Mouse (Mus musculus): ENCODE data around the gene 4930539E08Rik. TPM values are rescaled to one million over a fixed set of nuclear protein-coding genes. Genes with fewer than 3 reads are reported as not detected.
A peak's percentile ranks its signal among the peaks of the same experiment; 100 is the strongest.

The 4930539E08Rik gene
- polyA plus RNA-seq, 1 experiment, result 8.3 TPM

- DNase-seq (ENCODE audit: extremely low spot score in 1 of 2, low spot score in 1 of 2), result no peak
These were observed 16.5 kb upstream of the 4930539E08Rik start for GRCm38 (mm10) chr17:28931436-28932211.

GRCm38 (mm10) chr17:28930392-28931074, 15.4 kb upstream of the 4930539E08Rik start:
- peak in 1 of 2 experiments; percentile 57 for DNase-seq (ENCODE audit: extremely low spot score in 1 of 2, low spot score in 1 of 2)

DNA sequence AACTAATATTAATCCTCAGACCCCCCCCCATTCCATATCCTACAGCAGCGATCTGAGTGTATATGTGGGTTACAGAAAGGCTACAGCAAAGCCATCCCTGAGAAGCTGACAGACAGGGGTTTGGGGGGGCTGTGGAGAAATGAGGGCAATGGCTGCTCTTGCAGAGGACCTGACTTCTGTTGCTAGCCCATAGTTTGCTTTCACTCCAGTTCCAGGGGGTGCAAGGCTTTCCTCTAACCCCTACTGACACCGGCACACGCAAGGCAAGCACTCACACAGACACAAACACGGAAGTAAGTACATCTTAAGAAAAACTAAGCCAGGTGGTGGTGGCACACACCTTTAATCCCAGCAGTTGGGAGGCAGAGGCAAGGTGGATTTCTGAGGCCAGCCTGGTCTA, 14.2 kb upstream of the 4930539E08Rik start:
- no peak for DNase-seq (ENCODE audit: extremely low spot score in 1 of 2, low spot score in 1 of 2)

GRCm38 (mm10) chr17:28928004-28928403, 12.9 kb upstream of the 4930539E08Rik start:
- no peak for DNase-seq (ENCODE audit: extremely low spot score in 1 of 2, low spot score in 1 of 2)

- DNase-seq (ENCODE audit: extremely low spot score in 1 of 2, low spot score in 1 of 2), result peak in 1 of 2 experiments; percentile 53
These were observed 11.9 kb upstream of the 4930539E08Rik start for GRCm38 (mm10) chr17:28926866-28927635.

DNA sequence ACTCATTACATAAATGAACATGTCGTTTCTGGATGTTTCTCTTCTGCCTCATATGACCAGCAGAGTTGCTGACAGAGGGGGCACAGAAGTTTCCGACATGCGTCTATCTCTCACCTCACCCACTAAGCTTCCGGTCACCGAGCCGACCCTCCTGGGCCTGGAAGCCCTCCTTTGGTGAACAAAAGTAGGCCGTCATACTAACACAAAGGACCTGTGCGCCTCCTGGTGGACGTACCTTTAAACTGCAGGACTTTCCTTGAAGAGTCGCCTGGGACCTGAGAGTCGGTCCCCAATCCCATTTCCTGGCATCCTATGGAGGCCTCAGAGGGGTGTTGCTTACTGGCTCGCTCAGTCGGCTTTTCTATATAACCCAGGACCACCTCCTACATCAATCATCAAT, 11.3 kb upstream of the 4930539E08Rik start:
- peak; percentile 61 to 93 for DNase-seq (ENCODE audit: extremely low spot score in 1 of 2, low spot score in 1 of 2)

DNA sequence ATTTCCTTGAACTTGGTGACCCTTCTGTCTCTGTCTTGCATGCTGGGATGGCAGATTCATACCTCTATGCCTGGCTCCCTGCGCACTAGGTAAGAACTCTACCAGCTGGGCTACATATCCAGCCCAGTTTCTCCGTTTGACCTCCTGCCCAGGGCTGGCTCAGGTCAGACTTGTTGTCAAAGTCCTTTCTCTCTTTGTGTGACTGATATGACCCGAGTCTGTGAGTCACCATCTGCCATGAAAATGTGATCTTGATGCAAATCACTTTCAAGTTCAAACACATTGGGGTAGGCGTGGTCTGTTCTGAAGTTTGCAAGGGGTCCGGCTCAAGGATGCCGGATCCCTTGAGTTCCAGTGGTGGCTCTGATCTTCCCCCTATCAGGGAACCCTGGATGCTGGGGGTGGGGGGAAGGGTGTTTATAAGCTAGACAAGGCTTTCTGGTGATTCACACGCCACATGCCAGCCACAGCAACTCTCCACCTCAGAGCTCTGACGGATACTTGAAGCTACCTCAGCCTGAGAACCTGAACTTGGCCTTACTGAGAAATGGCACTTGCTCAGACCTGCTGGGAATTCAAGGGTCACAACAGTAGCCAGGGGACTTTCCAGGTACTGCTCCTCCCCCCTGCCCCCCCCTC, 10.0 kb upstream of the 4930539E08Rik start:
- no peak for DNase-seq (ENCODE audit: extremely low spot score in 1 of 2, low spot score in 1 of 2)

DNA sequence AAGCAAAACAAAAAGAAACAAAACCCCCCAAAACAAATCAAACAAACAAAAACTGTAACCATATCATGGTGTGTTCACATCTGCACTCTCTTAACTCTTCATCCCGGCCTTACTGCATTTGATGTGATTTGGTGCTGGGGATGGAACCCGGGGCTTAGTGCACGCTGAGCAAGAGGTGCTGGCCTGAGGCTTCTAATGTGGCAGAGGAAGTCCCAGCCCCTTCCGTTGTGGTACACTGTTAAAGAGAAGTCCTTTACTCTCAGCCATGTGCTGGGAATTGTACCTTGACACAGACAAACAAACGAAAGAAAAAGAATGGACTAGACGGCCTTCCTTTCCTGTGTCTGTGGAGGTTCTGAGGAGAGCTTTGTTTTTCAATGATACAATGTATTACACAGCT, 7.0 kb upstream of the 4930539E08Rik start:
- no peak for DNase-seq (ENCODE audit: extremely low spot score in 1 of 2, low spot score in 1 of 2)

DNA sequence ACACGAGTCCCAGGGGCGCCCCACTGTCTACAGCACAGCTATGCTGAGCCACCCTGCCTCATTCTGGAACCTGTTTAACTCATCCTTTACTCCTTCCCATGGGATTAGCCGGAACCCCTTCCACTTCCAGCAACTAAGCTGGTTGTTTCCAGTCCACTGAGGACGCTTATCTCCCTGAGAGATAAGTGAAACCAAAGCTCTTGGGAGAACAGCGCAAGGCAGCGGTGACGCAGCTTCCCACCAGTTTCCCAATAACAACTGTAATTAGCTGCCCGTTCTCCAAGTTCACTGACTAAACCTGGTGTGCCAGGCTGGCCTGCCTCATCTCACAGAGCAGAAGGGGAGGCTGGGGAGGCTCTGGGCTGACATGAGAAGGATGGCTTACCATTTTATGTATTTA, 6.0 kb upstream of the 4930539E08Rik start:
- no peak for DNase-seq (ENCODE audit: extremely low spot score in 1 of 2, low spot score in 1 of 2)

DNA sequence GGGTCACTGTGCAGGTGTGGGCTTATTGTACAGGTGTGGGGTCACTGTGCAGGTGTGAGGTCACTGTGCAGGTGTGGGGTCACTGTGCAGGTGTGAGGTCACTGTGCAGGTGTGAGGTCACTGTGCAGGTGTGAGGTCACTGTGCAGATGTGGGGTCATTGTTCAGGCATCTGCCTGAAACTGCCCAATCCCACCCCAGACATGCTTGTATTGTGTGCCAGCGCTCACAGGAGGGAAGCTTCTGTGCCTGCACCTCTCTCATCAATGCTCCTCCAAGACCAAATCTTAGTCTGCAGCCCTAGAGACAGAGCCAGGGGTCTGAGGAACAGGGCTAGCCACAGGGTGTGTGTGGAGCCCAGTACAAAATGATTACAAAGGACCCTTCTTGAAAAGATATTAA, 1.4 kb upstream of the 4930539E08Rik start:
- DNase-seq (ENCODE audit: extremely low spot score in 1 of 2, low spot score in 1 of 2), result no peak

GRCm38 (mm10) chr17:28913940-28914339, 1.2 kb downstream of the 4930539E08Rik start:
- DNase-seq (ENCODE audit: extremely low spot score in 1 of 2, low spot score in 1 of 2), result no peak

DNA sequence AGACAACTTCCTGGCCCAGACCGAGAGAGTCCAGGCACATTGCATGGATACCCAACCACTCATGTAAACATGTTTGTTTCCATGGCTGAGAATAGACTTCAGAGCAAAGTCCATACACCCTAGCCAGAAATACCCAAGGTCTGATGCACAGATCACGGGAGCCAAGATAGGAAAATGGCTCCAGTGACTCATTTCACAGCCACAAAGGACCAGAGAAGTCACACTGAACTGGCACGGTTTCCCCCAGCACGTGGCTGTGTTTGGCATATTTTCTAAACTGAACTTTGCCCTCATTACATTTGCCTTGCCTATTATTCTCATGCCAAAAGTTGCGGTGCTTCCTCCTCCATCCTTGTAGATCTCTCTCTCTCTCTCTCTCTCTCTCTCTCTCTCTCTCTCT, 1.9 kb downstream of the 4930539E08Rik start:
- DNase-seq (ENCODE audit: extremely low spot score in 1 of 2, low spot score in 1 of 2), result no peak

- no peak for DNase-seq (ENCODE audit: extremely low spot score in 1 of 2, low spot score in 1 of 2)
These were observed 5.0 kb downstream of the 4930539E08Rik start for GRCm38 (mm10) chr17:28910139-28910538.

GRCm38 (mm10) chr17:28909252-28909941, 5.7 kb downstream of the 4930539E08Rik start:
- peak in 1 of 2 experiments; percentile 47 for DNase-seq (ENCODE audit: extremely low spot score in 1 of 2, low spot score in 1 of 2)

DNA sequence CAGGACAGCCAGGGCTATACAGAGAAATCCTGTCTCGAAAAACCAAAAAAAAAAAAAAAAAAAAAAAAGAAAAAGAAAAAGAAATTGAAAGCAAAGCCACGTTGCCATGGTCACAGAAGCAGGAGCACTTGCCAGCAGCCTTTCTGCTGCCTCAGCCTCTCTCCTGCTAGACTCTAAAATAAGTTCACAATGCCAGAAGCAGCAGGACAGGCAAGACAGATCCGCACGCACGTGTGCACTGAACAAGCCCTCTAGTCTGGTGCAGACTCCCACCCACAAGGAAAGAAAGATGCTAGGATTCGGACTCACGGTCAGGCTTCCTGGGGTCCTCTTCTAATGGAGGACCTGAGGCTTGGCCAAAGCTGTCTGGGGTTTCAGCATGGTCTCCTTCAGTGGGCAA, 7.2 kb downstream of the 4930539E08Rik start:
- DNase-seq (ENCODE audit: extremely low spot score in 1 of 2, low spot score in 1 of 2), result peak; percentile 66 to 72

- DNase-seq (ENCODE audit: extremely low spot score in 1 of 2, low spot score in 1 of 2), result peak in 1 of 2 experiments; percentile 51
These were observed 9.7 kb downstream of the 4930539E08Rik start for GRCm38 (mm10) chr17:28905377-28905916.

DNA sequence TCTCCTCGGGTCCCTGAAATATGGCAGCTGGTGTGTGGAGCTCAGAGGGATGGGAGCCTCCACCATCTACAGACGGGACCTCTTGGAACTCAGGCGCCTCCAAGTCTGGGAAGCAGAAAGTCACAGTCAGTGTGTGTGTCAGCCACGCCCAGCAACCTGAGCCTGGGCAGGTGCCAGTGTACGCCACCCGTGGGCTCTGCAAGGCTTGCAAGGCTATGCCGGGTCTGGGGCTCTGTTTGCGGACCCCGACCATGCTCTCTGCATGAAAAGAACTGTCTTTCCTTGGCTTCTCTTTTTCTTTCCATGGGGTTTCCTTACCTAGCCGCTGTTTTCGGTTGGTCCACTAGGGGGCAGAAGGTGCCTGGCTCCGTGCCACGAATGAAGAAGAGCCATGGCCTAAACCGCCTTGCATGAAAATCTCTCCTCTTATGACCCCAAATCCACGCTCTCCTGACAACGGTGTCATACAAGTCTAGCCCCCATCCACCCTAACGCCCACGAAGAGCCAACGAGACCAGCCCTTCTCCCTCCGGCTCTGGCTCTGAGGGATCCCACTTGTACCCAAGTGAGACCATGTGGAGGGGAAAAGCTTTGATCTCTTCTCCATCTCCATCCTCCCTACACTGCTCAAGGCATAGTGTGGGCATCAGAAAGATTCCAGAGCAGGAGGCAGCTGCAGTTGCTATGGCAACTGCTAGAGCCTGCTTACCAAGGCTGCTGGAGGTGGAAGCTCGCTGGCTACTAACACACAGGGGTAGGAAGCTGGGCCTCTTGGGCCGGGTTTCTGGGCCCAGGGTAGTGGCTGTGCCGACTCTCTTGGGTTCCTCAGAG, 10.4 kb downstream of the 4930539E08Rik start:
- DNase-seq (ENCODE audit: extremely low spot score in 1 of 2, low spot score in 1 of 2), result peak in 1 of 2 experiments; percentile 81

DNA sequence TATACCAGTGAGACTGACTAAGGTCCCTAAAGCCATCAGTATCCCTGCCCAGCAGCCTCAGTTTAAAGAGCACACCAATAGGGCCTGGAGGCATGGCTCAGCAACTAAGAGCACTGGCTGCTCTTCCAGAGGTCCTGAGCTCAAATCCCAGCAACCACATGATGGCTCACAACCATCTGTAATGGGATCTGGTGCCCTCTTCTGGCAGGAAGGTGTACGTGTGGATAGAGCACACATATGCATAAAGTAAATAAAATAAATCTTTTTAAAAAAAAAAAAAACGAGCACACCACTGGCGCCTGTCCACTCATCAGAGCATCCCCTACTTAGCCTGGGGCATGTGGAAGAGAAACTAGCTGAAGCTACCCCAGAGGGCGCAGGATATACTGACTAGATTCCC, 13.6 kb downstream of the 4930539E08Rik start:
- no peak for DNase-seq (ENCODE audit: extremely low spot score in 1 of 2, low spot score in 1 of 2)

DNA sequence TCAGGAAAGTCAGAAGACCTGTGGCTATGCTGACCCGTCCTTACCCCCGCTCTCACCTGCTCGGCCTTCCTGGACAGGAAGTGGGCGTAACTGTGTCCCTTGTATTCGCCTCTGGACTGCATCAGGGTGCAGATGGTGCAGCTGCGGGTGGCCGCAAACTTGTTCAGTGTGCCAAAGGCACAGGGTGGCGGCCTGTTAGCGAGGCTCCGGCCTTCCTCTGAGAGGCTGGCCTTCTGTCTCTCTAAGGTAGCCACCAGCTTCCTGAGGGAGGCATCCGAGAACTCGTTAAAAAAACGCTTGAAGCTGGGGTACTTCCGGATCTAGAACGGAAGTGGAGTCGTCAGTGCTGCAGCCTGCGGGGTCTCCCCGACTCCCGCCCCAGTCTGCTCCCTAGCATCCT, 15.7 kb downstream of the 4930539E08Rik start:
- no peak for DNase-seq (ENCODE audit: extremely low spot score in 1 of 2, low spot score in 1 of 2)

Data from frontal cortex, adult 2 months (tissue).